Mouse (Mus musculus) heart, embryonic 14.5 days (tissue): Measurements from ENCODE around the gene Gm21969. TPM values are rescaled to one million over a fixed set of nuclear protein-coding genes. Genes with fewer than 3 reads are reported as not detected.

Source experiments
- ATAC-seq: fragments of 200-750 bp; cut with Nextera tagmentation; 2 replicates; pipeline ENCODE4 v1.8.0; 2017; ENCODE audit warnings: low read depth, moderate TSS enrichment; ENCODE audit not compliant: insufficient number of reproducible peaks, insufficient read depth, low FRiP score
- H3K27ac ChIP-seq, 2 experiments: fragments of 200-500 bp in 1 of 2; fragments of 300-500 bp in 1 of 2; sonication (generic) in 1 of 2; replicated peaks in 1 of 2; 2 replicates each; pipeline ENCODE4 v1.5.1; 2012 to 2014; ENCODE audit warnings: low read depth in 2 of 2, low read length in 2 of 2, control low read depth in 1 of 2, mild to moderate bottlenecking in 1 of 2, mixed read lengths in 1 of 2; ENCODE audit not compliant: control insufficient read depth in 1 of 2, insufficient read depth in 1 of 2
- H3K27me3 ChIP-seq: fragments of 300-500 bp; sonication (generic); 2 replicates; pipeline ENCODE4 v1.6.1; 2014; ENCODE audit warnings: mild to moderate bottlenecking, low read length, control low read depth; ENCODE audit not compliant: control insufficient read depth, insufficient read depth
- H3K36me3 ChIP-seq: fragments of 300-500 bp; sonication (generic); 2 replicates; pipeline ENCODE4 v1.6.1; 2014; ENCODE audit warnings: mild to moderate bottlenecking, control low read depth, low read length, mixed read lengths; ENCODE audit not compliant: control insufficient read depth, insufficient read depth
- H3K4me1 ChIP-seq, 2 experiments: fragments of 200-500 bp in 1 of 2; fragments of 300-500 bp in 1 of 2; sonication (generic) in 1 of 2; 2 replicates each; pipeline ENCODE4 v1.6.1; 2012 to 2014; ENCODE audit warnings: low read length in 2 of 2, control low read depth in 1 of 2, mixed read lengths in 1 of 2; ENCODE audit not compliant: control insufficient read depth in 2 of 2, insufficient read depth in 2 of 2
- H3K4me2 ChIP-seq: fragments of 300-500 bp; sonication (generic); 2 replicates; pipeline ENCODE4 v1.6.1; 2014; ENCODE audit warnings: mild to moderate bottlenecking, low read length
- H3K4me3 ChIP-seq, 2 experiments: fragments of 200-500 bp in 1 of 2; fragments of 300-500 bp in 1 of 2; sonication (generic) in 1 of 2; 2 replicates each; pipeline ENCODE4 v1.5.1; 2012 to 2014; ENCODE audit warnings: low read length in 2 of 2, mild to moderate bottlenecking in 2 of 2, control low read depth in 1 of 2, low read depth in 1 of 2, moderate library complexity in 1 of 2; ENCODE audit not compliant: control insufficient read depth in 1 of 2, insufficient read depth in 1 of 2
- H3K9ac ChIP-seq: fragments of 300-500 bp; sonication (generic); 2 replicates; pipeline ENCODE4 v1.6.1; 2014; ENCODE audit warnings: mild to moderate bottlenecking, low read length
- H3K9me3 ChIP-seq: fragments of 300-500 bp; sonication (generic); 2 replicates; pipeline ENCODE4 v1.6.1; 2016; ENCODE audit warnings: low read length, control low read depth; ENCODE audit not compliant: control insufficient read depth
- WGBS: fragments of 180-500 bp; shearing (Covaris S2); extraction: QIAGEN DNeasy Blood & Tissue Kit; methylation state at CpG from one replicate; pipeline ENCODE4 v1.1.7; 2014; 5-methylcytosine and 5-hydroxymethylcytosine counted together
- polyA plus RNA-seq: library from polyadenylated mRNA; unstranded; fragments of >200 nt; fragmentation: Nextera tagmentation; extraction: Ambion mirVana; gene quantifications from 2 replicates; pipeline ENCODE4 v1.2.1, GENCODE M21; 2014

The Gm21969 gene
- polyA plus RNA-seq, 1 experiment from 2014 or later, result not detected

DNA sequence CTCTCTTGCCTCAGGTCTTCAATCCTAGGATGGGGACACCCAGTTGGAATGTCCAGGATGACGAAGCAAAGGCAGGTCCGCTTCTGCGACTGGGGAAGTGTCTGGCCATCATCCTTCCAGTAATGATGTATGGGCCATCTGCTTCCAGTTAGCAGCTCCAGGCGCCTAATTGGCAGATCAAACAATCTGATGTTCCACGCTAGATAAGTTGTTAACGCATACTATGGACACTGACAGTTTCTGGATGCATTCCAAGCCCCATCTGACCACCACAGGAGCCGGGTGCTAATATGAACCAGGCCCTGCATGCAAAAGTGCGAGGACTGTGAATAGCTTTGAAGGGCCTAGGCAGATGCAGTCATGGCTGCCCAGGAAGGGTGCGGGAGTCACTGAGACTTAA is 72.7 kb downstream of the Gm21969 start:
- WGBS, result 41% methylated on average over 9 of the region's 9 CpGs
- ATAC-seq, result no peak

DNA sequence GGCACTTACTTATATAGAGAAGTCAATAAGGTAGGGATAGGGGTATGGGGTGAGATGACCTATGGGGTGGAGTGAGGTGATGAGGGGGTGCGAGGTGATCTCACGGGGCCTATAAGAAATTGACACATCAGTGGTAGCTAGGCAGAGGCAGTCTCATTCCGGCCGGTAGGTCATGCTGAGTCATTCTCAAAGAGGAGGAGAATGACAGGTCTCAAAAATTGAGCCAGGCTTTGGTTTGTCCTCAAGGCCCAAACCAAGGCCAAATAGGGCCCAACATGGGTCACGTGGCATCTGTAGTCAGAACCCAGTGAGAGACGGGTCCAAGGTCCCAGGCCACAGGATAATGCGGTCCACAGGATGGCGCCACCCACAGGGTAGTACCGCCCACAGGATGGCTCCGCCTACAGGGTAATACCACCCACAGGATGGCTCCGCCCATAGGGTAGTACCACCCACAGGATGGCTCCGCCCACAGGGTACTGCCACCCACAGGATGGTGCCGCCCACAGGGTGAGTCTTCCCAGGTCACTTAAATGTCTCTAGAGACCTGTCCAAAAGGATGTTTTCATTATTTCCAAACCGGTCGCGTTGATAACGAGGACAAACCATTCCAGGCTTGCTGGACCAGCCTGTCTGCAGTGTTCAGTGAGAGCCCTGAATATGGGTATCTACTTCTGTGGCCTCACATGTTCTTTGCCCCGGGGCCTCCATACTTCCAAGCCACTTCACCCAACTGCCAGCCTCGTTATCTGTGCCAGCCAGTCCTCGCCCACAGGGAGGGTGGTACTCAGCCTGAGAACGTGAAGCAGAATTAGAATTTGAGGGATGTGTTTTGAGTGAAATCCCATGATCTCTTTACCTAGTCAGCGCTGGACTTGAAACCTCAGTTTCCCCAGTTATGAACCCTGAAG is 81.0 kb downstream of the Gm21969 start:
- no peak overlapping the region for H3K9ac ChIP-seq
- no peak overlapping the region for H3K4me2 ChIP-seq
- no peaks in the 10 kb centered on the region for H3K4me1 ChIP-seq
- ATAC-seq, result no peak
- whole genome bisulfite sequencing, result 67% methylated on average over 22 of the region's 22 CpGs
- H3K36me3 ChIP-seq, result no peaks in the 10 kb centered on the region
- peaks cover 4% of the 10 kb centered on the region; the same call in 1 of the 2 replicates for H3K27me3 ChIP-seq
- no peak overlapping the region for H3K4me3 ChIP-seq
- H3K27ac ChIP-seq, result no peak overlapping the region
- peaks cover 17% of the 10 kb centered on the region; the same call in 1 of the 2 replicates for H3K9me3 ChIP-seq

More for the DNA sequence above, 72.7 kb downstream of the Gm21969 start:
- no peaks in the 10 kb centered on the region for H3K4me1 ChIP-seq
- peaks cover 8% of the 10 kb centered on the region; the same call in 1 of the 2 replicates for H3K9me3 ChIP-seq
- H3K27ac ChIP-seq, result no peak overlapping the region
- peaks cover 4% of the 10 kb centered on the region; the same call in 1 of the 2 replicates for H3K27me3 ChIP-seq
- no peak overlapping the region for H3K4me3 ChIP-seq
- no peak overlapping the region for H3K4me2 ChIP-seq
- H3K9ac ChIP-seq, result no peak overlapping the region
- H3K36me3 ChIP-seq, result no peaks in the 10 kb centered on the region

DNA sequence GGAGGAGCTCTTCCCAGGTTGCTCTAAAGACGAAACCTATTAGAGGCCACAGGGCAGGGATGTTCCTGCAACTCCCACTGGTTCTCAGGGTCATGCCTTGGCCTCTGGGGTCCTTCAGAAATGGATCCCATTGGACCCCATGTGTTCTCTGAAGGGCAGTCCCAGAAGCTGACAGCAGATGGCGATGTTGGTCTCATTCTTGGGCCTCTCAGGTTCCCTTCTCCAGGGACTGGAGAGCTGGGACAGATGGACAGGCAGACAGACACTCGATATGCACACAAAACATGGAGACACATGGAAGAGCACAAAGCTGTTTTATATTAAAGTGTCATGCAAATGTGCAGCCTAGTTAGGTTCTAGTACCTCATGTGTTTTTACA is 81.6 kb downstream of the Gm21969 start:
- H3K9me3 ChIP-seq, result 0 out of 2 replicates have a peak, but pooled peaks cover 11% of the 10 kb centered on the region
- no peak for ATAC-seq
- peaks cover 4% of the 10 kb centered on the region; the same call in 1 of the 2 replicates for H3K27me3 ChIP-seq
- H3K9ac ChIP-seq, result no peak overlapping the region
- 16% methylated on average over 3 of the region's 3 CpGs for WGBS
- no peak overlapping the region for H3K27ac ChIP-seq
- no peak overlapping the region for H3K4me3 ChIP-seq
- no peaks in the 10 kb centered on the region for H3K4me1 ChIP-seq
- no peak overlapping the region for H3K4me2 ChIP-seq
- no peaks in the 10 kb centered on the region for H3K36me3 ChIP-seq

DNA sequence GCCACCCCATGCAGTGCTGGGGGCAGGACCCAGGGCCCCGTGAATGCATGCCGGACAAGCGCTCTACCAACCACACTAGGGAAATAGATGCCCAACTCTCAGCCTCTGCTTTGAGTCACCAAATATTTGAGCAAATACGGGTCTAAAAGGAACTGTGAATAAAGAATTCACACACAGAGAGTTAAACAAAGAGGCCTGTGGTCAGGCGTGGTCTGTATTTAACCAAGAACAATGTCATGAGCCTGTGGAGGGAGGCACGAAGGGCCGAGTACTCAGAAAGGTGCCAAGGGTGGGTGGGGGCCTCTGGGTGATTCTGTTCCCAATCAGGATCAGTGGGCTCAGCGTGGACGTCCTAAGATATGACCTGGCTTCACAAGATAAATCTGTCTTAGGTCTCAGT is 85.1 kb downstream of the Gm21969 start:
- ATAC-seq, result no peak

DNA sequence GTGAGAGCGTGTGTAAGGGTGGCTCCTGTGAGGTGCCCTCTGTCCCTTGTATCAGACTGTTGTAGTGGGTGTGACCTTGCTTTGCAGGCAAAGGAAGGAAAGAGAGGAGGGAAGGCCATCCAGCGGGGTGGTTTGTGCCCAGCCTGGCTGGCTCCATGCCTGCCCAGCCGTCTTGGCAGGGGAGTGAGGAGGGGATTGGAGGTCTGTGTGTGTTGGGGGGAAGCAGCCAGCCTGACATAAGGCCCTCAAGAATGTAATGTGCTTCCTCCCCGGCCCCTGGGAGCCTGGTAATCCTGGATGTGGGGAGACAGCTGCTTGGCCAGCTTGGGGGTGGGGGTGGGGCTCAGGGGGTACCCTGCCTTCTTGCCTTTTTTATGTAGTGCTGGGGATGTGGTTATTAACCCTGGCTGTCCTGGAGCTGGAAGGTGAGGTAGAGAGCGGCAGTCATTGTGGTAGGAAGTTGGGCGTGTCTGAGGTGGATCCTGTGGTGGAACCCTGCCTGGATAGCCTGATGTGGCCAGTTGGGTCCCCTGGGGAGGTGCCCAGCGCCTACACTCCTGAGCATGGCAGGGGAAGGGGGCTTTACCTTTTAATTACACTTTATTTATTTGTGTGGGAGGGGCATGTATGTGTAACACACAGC is 86.8 kb downstream of the Gm21969 start:
- no peak overlapping the region for H3K9ac ChIP-seq
- no peak for ATAC-seq
- no peak overlapping the region for H3K4me3 ChIP-seq
- H3K9me3 ChIP-seq, result no peaks in the 10 kb centered on the region
- whole genome bisulfite sequencing, result 22% methylated on average over 7 of the region's 7 CpGs
- H3K4me2 ChIP-seq, result no peak overlapping the region
- no peaks in the 10 kb centered on the region for H3K4me1 ChIP-seq
- no peak overlapping the region for H3K27ac ChIP-seq
- H3K27me3 ChIP-seq, result peaks cover 35% of the 10 kb centered on the region
- H3K36me3 ChIP-seq, result no peaks in the 10 kb centered on the region

More for the DNA sequence above, 85.1 kb downstream of the Gm21969 start:
- no peak overlapping the region for H3K27ac ChIP-seq
- H3K36me3 ChIP-seq, result no peaks in the 10 kb centered on the region
- peaks cover 21% of the 10 kb centered on the region for H3K27me3 ChIP-seq
- no peak overlapping the region for H3K4me2 ChIP-seq
- WGBS, result 65% methylated on average over 9 of the region's 9 CpGs
- H3K4me1 ChIP-seq, result no peaks in the 10 kb centered on the region
- no peak overlapping the region for H3K9ac ChIP-seq
- H3K4me3 ChIP-seq, result no peak overlapping the region
- H3K9me3 ChIP-seq, result no peaks in the 10 kb centered on the region

DNA sequence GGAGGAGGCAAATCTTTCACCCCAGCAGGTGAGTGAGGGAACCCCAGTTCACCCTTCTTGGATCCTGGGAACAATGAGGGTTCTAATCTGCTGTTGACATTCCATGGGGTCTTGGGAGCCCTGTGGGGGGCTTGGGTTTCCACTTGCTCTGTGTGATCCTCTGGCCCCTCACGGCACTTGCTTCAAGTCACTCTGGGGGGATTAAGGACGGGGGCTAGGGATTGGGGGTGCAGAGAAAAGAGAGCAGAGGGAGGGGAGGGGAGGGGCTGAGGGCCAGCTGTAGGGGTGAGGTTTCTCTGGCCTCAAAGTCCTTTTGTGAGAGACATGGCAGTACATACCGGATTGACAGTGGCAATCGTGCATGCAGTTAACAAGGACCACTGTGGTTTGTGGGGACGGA is 90.3 kb downstream of the Gm21969 start:
- Histone ChIP-seq H3K36me3 (no peaks in the 10 kb centered on the region), H3K4me2 (no peak overlapping the region), H3K4me3 (no peak overlapping the region), H3K27ac (no peak overlapping the region), H3K9me3 (no peaks in the 10 kb centered on the region), H3K27me3 (peaks cover 44% of the 10 kb centered on the region), H3K4me1 (no peaks in the 10 kb centered on the region), H3K9ac (no peak overlapping the region)
- WGBS, result 42% methylated on average over 5 of the region's 5 CpGs
- no peak for ATAC-seq

DNA sequence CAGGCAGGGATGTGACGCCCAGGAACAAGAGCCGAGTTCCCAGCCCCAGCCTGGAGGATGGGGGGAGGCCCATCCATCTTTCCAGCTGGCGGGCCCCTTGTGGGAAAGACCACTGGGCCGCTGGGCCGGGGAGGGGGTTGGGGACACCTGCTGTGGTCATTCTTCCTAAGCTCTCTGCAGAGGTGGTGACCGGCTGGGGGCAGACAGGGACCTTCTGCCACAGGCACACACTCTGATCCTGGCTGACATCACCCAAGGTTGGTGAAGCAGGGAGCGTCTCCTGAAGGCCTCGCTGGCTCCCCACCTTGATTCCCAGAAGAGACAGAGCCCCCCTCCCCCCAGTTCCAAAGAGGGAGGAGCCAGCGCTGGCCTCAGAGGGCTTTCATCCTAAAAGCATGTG is 94.8 kb downstream of the Gm21969 start:
- Histone ChIP-seq H3K27ac (no peak overlapping the region), H3K27me3 (peaks cover 30% of the 10 kb centered on the region), H3K4me1 (no peaks in the 10 kb centered on the region), H3K9ac (no peak overlapping the region), H3K4me3 (no peak overlapping the region), H3K36me3 (no peaks in the 10 kb centered on the region), H3K9me3 (no peaks in the 10 kb centered on the region), H3K4me2 (no peak overlapping the region)
- 4% methylated on average over 9 of the region's 9 CpGs for WGBS
- no peak for ATAC-seq
